Mouse (Mus musculus): Measurements from ENCODE around the gene Heatr3.

Gene Heatr3

DNA sequence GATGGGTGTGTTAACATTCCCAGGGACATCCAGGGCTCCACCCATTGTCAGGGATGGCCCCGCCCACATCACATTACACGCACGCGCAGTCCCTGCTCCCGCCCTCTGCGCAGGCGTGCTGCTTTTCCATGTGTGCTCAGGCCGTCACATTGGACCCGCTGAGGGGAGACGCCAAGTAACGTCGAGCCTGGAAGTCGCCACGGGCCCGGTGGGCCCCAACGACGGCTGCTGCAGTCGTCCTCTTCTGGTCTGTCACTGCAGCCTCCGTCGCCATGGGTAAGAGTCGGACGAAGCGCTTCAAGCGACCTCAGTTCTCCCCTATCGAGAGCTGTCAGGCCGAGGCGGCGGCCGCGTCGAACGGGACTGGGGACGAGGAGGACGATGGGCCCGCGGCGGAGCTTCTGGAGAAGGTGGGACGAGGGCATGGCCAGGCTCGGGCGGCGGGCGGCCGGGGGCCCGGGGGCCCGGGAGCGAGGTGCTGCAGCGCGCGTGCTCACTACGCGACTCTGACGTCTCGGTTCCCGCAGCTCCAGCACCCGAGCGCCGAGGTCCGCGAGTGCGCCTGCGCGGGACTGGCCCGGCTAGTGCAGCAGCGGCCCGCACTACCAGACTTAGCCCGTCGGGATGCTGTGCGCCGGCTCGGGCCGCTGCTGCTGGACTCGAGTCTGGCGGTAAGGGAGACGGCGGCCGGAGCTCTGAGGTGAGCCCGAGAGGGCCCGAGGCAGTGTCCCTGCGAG is at the start of gene Heatr3:
Heatr3 (plus strand) TSS at position 108 of the 737 bp plus-strand sequence.
- peak; percentile 95 to 96 for DNase-seq (ENCODE audit: low spot score in 2 of 2)

DNA sequence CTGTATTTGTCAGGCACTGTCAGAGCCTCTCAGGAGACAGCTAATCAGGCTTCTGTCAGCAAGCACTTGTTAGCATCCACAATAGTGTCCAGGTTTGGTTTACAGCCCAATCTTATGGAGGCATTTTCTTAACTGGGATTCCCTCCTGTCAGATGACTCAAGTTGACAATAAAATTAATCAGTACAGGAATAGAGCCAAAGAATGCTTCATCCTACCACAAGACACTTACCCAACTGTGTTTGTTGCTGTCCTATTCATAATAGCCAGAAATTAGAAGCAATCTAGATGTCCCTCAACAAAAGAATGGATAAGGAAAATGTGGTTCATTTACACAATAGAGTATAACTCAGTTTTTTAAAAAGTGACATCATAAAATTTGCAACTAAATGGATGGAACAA is 49.6 kb upstream of the Heatr3 start:
- DNase-seq (ENCODE audit: low spot score in 2 of 2) = no peak

DNA sequence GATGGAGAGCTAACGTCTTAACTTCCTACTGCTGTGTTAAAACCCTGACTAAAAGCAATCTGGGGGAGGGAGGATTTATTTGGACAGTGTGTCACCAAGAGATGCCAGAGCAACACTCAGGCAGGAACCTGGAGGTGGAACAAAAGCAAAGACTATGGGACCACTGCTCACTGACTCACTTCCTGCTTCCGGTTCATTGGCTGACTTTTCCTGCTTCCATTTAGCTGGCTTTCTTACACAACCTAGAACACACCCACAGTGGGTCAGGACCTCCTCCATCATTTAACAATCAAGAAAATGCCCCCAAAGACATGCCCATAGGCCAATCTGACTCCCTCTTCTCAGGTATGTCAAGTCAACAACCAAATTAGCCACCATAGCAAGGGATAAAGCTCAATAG is 46.0 kb upstream of the Heatr3 start:
- no peak for DNase-seq (ENCODE audit: low spot score in 2 of 2)

DNA sequence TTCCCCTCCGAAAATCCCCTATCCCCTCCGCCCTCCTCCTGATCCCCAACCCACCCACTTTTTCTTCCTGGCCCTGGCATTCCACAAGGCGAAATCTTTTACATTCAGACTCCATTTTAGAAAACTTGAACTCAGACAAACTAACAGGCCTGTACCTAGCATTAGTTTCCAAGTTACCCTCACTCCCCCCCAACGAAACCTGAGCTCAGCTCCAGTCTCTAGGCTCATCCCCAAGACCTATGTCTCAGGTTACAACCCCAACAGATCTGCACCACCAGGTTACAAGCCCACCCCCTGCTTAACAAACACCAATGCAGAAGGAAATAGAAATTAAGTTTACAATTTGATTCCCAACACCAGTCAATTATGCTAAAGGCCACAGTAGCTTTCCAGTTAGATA is 44.3 kb upstream of the Heatr3 start:
- no peak for DNase-seq (ENCODE audit: low spot score in 2 of 2)

DNA sequence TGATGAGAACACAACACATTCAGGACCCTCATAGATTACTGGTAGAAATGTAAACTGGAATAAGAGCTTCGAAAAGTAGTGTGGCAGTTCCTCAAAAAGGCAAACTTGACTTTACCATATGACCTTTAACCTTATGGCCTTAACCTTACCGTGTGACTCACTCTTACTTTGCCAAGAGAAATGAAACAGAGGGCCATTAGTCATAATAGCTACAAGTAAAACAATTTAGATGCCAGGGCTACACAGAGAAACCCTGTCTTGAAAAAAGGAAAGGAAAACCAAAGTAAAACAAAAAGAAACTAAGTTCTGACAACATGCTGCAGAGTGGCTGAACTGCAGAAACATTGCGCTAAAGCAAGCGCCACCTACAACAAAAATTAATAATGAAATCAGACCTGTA is 38.8 kb upstream of the Heatr3 start:
- no peak for DNase-seq (ENCODE audit: low spot score in 2 of 2)

DNA sequence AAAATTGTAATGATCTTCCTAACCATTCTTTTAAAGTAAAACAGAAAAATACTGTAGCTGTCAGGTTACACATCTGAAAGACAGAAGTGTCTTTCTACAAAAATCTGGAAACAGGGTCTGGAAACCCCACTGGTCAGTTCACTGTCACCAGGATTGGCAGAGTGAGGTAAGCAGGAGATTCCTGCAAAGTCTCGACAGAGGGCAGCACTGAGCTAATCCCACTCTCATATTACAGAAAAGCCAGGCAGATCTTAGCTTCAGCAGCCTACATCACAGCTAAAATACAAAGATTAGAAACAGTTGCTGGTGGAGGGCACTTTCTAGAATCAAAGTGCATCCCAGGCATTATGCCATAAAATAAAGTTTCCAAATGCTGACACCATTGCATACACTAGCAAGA is 38.1 kb upstream of the Heatr3 start:
- no peak for DNase-seq (ENCODE audit: low spot score in 2 of 2)

GRCm38 (mm10) chr8:88109241-88109640 is 28.4 kb upstream of the Heatr3 start:
- no peak for DNase-seq (ENCODE audit: low spot score in 2 of 2)

- DNase-seq (ENCODE audit: low spot score in 2 of 2) = peak; percentile 88 to 90
Observed at GRCm38 (mm10) chr8:88118456-88119036, 19.1 kb upstream of the Heatr3 start, which contains the start of gene Cnep1r1. Gene Cnep1r1, plus strand, starts transcription at chr8:88118769.

DNA sequence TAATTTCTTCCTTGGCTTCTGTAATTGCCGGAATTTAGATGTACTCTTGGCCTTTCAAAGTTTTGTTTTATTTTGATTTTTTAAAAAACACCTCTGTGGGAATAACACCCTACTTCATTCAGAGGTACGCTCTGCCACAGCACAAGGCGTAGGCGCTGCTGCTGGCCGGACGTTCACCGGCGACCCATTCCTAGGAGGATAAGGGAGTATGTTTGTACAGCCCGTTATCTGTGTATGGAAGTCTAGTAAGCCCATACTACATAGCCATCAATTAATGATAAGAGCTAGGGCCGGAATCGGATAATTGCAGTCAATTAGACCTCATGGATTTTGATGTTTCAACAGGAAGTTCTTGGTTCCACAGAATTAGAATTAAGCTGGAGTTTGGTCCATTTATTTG is 18.6 kb upstream of the Heatr3 start:
- DNase-seq (ENCODE audit: low spot score in 2 of 2) = no peak

- DNase-seq (ENCODE audit: low spot score in 2 of 2) = no peak
Observed at GRCm38 (mm10) chr8:88124850-88125249, 12.8 kb upstream of the Heatr3 start.

DNA sequence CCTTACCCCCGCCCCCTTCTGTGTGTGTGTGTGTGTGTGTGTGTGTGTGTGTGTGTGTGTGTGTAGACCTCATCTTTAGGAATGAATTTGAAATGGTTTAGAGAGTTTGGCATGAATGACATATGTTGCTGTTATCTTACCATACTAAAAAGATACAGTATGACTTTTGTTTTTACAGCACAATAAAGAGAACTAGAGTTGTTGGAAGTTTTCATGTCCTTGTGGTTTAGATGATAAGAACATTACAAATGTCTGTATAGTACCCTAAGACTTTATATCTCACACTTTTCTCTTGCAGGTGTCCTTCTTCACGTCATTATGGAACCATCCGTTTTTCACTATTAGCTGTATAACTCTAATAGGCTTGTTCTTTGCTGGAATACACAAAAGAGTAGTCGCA is 8.3 kb upstream of the Heatr3 start:
- no peak for DNase-seq (ENCODE audit: low spot score in 2 of 2)

DNA sequence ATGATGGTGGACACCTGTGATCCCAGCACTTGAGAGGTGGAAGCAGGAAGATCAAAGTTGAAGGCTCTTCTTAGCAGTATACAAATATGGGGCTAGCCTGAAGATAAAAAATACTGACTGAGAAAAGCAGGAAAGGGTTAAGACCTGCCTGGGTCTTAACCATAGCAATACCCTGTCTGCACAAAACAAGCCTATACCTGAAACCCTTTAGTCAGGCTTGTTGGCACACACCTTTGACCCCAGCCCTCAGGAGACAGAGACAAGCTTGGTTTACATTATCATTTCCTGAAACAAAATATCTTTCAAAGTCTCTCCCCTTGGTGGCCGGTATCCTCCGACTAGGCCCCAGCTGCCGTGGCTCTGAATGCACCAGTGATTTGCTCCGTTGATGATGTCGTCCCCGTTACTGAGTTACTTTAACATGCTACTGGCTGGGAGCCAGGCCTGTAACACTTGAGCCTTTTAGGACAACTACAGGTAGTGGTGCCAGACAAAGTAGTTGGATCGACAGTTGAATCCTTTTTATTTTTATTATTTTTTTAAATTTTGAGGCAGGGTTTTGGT is 6.8 kb upstream of the Heatr3 start:
- no peak for DNase-seq (ENCODE audit: low spot score in 2 of 2)

GRCm38 (mm10) chr8:88139256-88139655 is 1.6 kb downstream of the Heatr3 start:
- DNase-seq (ENCODE audit: low spot score in 2 of 2) = no peak

- no peak for DNase-seq (ENCODE audit: low spot score in 2 of 2)
Observed at GRCm38 (mm10) chr8:88141629-88142028, 4.0 kb downstream of the Heatr3 start.

DNA sequence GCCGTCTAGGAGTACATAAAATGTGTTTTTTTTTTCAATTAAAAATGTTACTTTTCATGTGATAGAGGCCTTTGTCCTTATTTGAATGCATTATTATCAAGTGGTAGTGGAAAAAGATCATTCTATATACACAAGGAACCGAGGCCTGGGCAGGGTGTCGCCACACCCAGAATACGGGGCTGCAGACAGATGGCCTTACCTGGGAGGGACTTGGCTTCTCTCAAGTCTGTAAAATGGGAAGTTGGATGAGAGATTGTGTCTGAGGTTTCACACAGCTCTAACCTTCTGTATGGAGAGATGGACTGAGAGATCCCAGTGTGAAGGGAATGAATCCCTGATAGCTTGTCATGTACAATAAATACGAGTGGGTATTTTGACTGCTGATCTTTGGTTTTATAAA is 6.4 kb downstream of the Heatr3 start:
- no peak for DNase-seq (ENCODE audit: low spot score in 2 of 2)

DNA sequence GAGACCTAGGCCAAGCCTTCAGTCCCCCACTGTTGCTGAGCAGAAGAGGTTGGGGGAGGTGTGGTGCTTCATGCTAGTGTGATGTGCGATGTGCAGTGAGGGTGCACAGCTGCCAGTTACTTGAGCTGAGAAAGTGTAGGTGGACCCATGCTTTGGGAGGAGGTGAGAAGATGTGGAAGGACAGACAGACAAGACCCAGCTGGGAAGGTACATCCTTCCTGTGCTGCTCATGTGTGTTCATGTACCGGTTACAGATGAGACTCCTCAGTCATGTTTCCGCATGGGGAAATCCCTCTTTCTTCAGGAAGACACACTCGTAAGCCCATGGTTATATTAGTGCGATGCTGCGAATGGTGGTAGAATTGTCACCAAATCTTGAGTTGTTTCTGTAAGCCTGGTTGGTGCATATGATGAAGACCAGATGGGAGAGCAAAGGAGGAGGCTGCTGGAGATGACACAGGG is 13.3 kb downstream of the Heatr3 start:
- DNase-seq (ENCODE audit: low spot score in 2 of 2) = no peak

GRCm38 (mm10) chr8:88160237-88160995 is 22.8 kb downstream of the Heatr3 start:
- DNase-seq (ENCODE audit: low spot score in 2 of 2) = no peak

GRCm38 (mm10) chr8:88161439-88161838 is 23.8 kb downstream of the Heatr3 start:
- peak; percentile 22 to 72 for DNase-seq (ENCODE audit: low spot score in 2 of 2)

DNA sequence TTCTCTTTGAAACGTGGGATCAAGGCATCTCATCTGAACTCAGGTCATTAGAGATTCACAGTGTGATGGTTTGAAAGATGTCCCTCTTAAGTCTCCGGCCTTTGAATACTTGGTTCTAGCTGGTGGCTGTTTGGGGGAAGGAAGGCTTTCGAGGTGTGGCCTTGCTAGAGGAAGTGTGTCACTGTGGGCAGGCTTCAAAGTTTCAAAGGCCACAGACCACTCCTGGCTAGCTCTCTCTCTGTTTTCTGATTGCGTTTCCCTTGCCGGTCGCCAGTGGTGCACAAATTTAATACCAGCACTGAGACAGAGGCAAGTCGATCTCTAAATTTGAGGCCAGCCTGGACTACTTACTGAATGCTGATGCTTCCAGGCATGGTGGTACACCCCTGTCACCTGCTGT is 37.6 kb downstream of the Heatr3 start:
- no peak for DNase-seq (ENCODE audit: low spot score in 2 of 2)

- DNase-seq (ENCODE audit: low spot score in 2 of 2) = no peak
Observed at GRCm38 (mm10) chr8:88177291-88177690, 39.6 kb downstream of the Heatr3 start.

GRCm38 (mm10) chr8:88183121-88183520 is 45.5 kb downstream of the Heatr3 start:
- no peak for DNase-seq (ENCODE audit: low spot score in 2 of 2)

GRCm38 (mm10) chr8:88184914-88185313 is 47.3 kb downstream of the Heatr3 start:
- DNase-seq (ENCODE audit: low spot score in 2 of 2) = no peak
